Mouse (Mus musculus) gastrocnemius, postnatal 25 days (tissue): Measurements from ENCODE around the gene Amy2a5. TPM values are rescaled to one million over a fixed set of nuclear protein-coding genes. Genes with fewer than 3 reads are reported as not detected.
"Not testable (repeated sequence)": the region's sequence is repeated elsewhere in the genome, so short reads cannot be mapped to it uniquely, and the experiment has no call there.

Experiments
- DNase-seq: peaks from one replicate; pipeline ENCODE4 v3.0.0; 2022
- long read RNA-seq, 2 experiments: library from polyadenylated mRNA; stranded (forward); transcript quantifications; one replicate each; pipeline ENCODE4 v2.0.0; 2021
- total RNA-seq, 2 experiments: library from RNA; stranded (reverse); gene quantifications; 1 replicate in 1 of 2; 2 replicates in 1 of 2; pipeline ENCODE4 v1.2.3; 2021

Amy2a5 gene
- total RNA-seq, result not detected
- long read RNA-seq, experiment 1, result 0 reads
- long read RNA-seq, experiment 2, result 0 reads

DNA sequence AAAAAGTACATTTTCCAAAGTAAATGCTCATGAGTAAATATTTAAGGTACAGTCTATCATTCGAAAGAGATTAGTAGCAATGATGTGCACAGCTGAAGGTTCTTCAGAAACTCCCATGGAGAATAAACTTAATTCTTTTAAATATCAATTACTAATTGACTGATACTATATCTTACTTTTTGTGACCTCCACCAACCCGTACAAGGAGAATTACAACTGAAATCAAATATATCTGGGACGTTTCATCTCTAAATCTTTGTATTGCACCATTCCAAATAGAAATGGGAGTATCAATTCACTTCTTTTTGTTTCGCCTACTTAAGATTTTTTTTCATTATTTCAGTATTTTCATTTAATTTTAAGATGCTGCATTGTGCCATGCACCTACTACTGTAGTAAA, at the start of gene Amy2a5:
Gene Amy2a5 (minus strand): TSS at position 101 of the 400 bp plus-strand sequence.
- DNase-seq, result not testable (repeated sequence)

DNA sequence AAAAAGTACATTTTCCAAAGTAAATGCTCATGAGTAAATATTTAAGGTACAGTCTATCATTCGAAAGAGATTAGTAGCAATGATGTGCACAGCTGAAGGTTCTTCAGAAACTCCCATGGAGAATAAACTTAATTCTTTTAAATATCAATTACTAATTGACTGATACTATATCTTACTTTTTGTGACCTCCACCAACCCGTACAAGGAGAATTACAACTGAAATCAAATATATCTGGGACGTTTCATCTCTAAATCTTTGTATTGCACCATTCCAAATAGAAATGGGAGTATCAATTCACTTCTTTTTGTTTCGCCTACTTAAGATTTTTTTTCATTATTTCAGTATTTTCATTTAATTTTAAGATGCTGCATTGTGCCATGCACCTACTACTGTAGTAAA, 32.7 kb upstream of the Amy2a5 start, which contains the start of gene Amy2a4:
Gene Amy2a4 (minus strand): TSS at position 101 of the 400 bp plus-strand sequence.
- not testable (repeated sequence) for DNase-seq

GRCm38 (mm10) chr3:113280285-113280684, 21.6 kb upstream of the Amy2a5 start:
- not testable (repeated sequence) for DNase-seq

GRCm38 (mm10) chr3:113279586-113279985, 20.9 kb upstream of the Amy2a5 start:
- DNase-seq, result not testable (repeated sequence)

DNA sequence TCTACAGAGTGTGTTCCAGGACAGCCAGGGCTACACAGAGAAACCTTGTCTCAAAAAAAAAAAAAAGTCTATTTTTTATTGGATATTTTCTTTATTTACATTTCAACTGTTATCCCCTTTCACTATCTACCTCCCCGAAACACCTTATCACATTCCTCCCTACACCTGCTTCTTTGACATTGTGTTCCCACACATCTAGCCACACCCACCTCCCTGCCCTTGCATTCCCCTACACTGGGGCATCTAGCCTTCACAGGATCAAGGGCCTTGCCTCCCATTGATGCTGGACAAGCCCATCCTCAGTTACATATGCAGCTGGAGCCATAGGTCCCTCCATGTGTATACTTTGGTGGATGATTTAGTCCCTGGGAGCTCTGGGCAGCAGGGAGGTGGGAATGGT, 31.5 kb downstream of the Amy2a5 start:
- DNase-seq, result no peak

Other genes starting within 250 kb of the Amy2a5 start
- gene Amy2a4, start 32.6 kb upstream of the Amy2a5 start, total RNA-seq, result not detected
- not detected for gene Amy2a3, start 65.2 kb upstream of the Amy2a5 start, total RNA-seq
- not detected for gene Amy2a2, start 97.8 kb upstream of the Amy2a5 start, total RNA-seq